In genomic region chr10:23815168-23815567, GRCm38 (mm10) we compare ENCODE assay signal across 8 mouse cellular contexts. TPM values are rescaled to one million over a fixed set of nuclear protein-coding genes. Genes with fewer than 3 reads are reported as not detected.
DNase-seq lines count a peak whose midpoint lies in the region; ATAC-seq and TF ChIP-seq lines count a peak whose summit lies in the region.

No protein-coding gene starts in this region.

- no peak overlapping the region for H3K4me2 ChIP-seq in heart, embryonic 11.5 days
- H3K4me2 ChIP-seq in forebrain, embryonic 11.5 days (ENCODE audit: low read depth, low read length, severe bottlenecking): no peak overlapping the region
- no peak overlapping the region for H3K4me2 ChIP-seq in hindbrain, embryonic 16.5 days (ENCODE audit: low read length)
- no peak overlapping the region for H3K4me2 ChIP-seq in midbrain, embryonic 14.5 days (ENCODE audit: low read length)

- peak; percentile 37 to 87 for DNase-seq in heart, adult 18-20 months
- peak; percentile 87 for DNase-seq in brain, embryonic 14.5 days (ENCODE audit: low read depth)
- peak; percentile 84 for DNase-seq in forebrain, embryonic 11.5 days (ENCODE audit: low spot score)
- DNase-seq in left cerebral cortex, adult 18-20 months (ENCODE audit: low spot score in 2 of 2): peak; percentile 68 to 84
- DNase-seq in midbrain, embryonic 14.5 days: peak; percentile 93
- DNase-seq in spleen, postnatal 10 days (ENCODE audit: low spot score in 2 of 2): peak; percentile 58 to 81

- no peak overlapping the region for H3K4me3 ChIP-seq in heart, embryonic 11.5 days (ENCODE audit: low read depth, low read length)
- H3K4me3 ChIP-seq in forebrain, embryonic 11.5 days (ENCODE audit: low read depth, low read length): no peak overlapping the region
- H3K4me3 ChIP-seq in hindbrain, embryonic 16.5 days (ENCODE audit: low read length): no peak overlapping the region
- H3K4me3 ChIP-seq in midbrain, embryonic 14.5 days (replicated peaks; ENCODE audit: low read depth, low read length): no peak overlapping the region

- no peak overlapping the region for H3K9ac ChIP-seq in heart, embryonic 11.5 days (ENCODE audit: low read depth, low read length)
- H3K9ac ChIP-seq in forebrain, embryonic 11.5 days (ENCODE audit: low read length): no peak overlapping the region
- no peak overlapping the region for H3K9ac ChIP-seq in hindbrain, embryonic 16.5 days (ENCODE audit: low read depth, low read length)
- H3K9ac ChIP-seq in midbrain, embryonic 14.5 days (replicated peaks; ENCODE audit: low read length): no peak overlapping the region

- H3K27ac ChIP-seq in heart, embryonic 11.5 days (ENCODE audit: low read depth, low read length): no peak overlapping the region
- H3K27ac ChIP-seq in forebrain, embryonic 11.5 days (ENCODE audit: low read depth, low read length): no peak overlapping the region
- no peak overlapping the region for H3K27ac ChIP-seq in hindbrain, embryonic 16.5 days (ENCODE audit: low read depth, low read length)
- H3K27ac ChIP-seq in midbrain, embryonic 14.5 days (replicated peaks; ENCODE audit: low read depth, low read length): no peak overlapping the region

- no peaks in the 10 kb centered on the region for H3K4me1 ChIP-seq in heart, embryonic 11.5 days (ENCODE audit: control insufficient read depth, insufficient read depth, low read length)
- H3K4me1 ChIP-seq in forebrain, embryonic 11.5 days (replicated peaks; ENCODE audit: control insufficient read depth, insufficient read depth, low read length): no peaks in the 10 kb centered on the region
- H3K4me1 ChIP-seq in hindbrain, embryonic 16.5 days (ENCODE audit: control insufficient read depth, insufficient read depth, low read depth, low read length): no peaks in the 10 kb centered on the region
- no peaks in the 10 kb centered on the region for H3K4me1 ChIP-seq in midbrain, embryonic 14.5 days (ENCODE audit: control insufficient read depth, insufficient read depth, low read length)

- H3K27me3 ChIP-seq in heart, embryonic 11.5 days (ENCODE audit: control insufficient read depth, insufficient read depth, low read length): no peaks in the 10 kb centered on the region
- H3K27me3 ChIP-seq in forebrain, embryonic 11.5 days (ENCODE audit: control insufficient read depth, insufficient read depth, low read length): no peaks in the 10 kb centered on the region
- no peaks in the 10 kb centered on the region for H3K27me3 ChIP-seq in hindbrain, embryonic 16.5 days (replicated peaks; ENCODE audit: control insufficient read depth, insufficient read depth, low read length)
- no peaks in the 10 kb centered on the region for H3K27me3 ChIP-seq in midbrain, embryonic 14.5 days (ENCODE audit: control insufficient read depth, insufficient read depth, low read length)

- TF ChIP-seq POLR2A in brain, embryonic 14.5 days (IDR thresholded peaks at IDR 0.05; ENCODE audit: borderline replicate concordance, extremely low read depth, insufficient read depth, insufficient read length, poor library complexity, severe bottlenecking): no peak

- 56% methylated on average over 1 of the region's 1 CpGs for WGBS in heart, embryonic 11.5 days (ENCODE audit: insufficient replicate concordance)
- 57% methylated on average over 1 of the region's 1 CpGs for WGBS in forebrain, embryonic 11.5 days
- WGBS in hindbrain, embryonic 16.5 days: 53% methylated on average over 1 of the region's 1 CpGs
- WGBS in midbrain, embryonic 14.5 days: 62% methylated on average over 1 of the region's 1 CpGs

- H3K9me3 ChIP-seq in heart, embryonic 11.5 days (replicated peaks; ENCODE audit: control insufficient read depth, low read length): no peaks in the 10 kb centered on the region
- no peaks in the 10 kb centered on the region for H3K9me3 ChIP-seq in forebrain, embryonic 11.5 days (ENCODE audit: control insufficient read depth, low read length)
- H3K9me3 ChIP-seq in hindbrain, embryonic 16.5 days (ENCODE audit: control insufficient read depth, low read length): no peaks in the 10 kb centered on the region
- H3K9me3 ChIP-seq in midbrain, embryonic 14.5 days (ENCODE audit: control insufficient read depth, low read length): no peaks in the 10 kb centered on the region

- no peak for ATAC-seq in heart, embryonic 11.5 days (replicated peaks; ENCODE audit: insufficient number of reproducible peaks, low FRiP score, low TSS enrichment)
- ATAC-seq in forebrain, embryonic 11.5 days (replicated peaks; ENCODE audit: low FRiP score): 0 out of 2 replicates have a peak, but pooled peaks have one; percentile 10
- ATAC-seq in hindbrain, embryonic 16.5 days: peak; percentile 70; the same call in 1 of the 2 replicates
- ATAC-seq in midbrain, embryonic 14.5 days (ENCODE audit: low FRiP score, low TSS enrichment): 0 out of 2 replicates have a peak, but pooled peaks have one; percentile 24

- H3K36me3 ChIP-seq in heart, embryonic 11.5 days (ENCODE audit: control insufficient read depth, insufficient read depth, low read length): no peaks in the 10 kb centered on the region
- no peaks in the 10 kb centered on the region for H3K36me3 ChIP-seq in forebrain, embryonic 11.5 days (ENCODE audit: control insufficient read depth, insufficient read depth, low read length)
- H3K36me3 ChIP-seq in hindbrain, embryonic 16.5 days (ENCODE audit: control insufficient read depth, insufficient read depth, low read length): 0 out of 2 replicates have a peak, but pooled peaks cover 6% of the 10 kb centered on the region
- peaks cover 27% of the 10 kb centered on the region for H3K36me3 ChIP-seq in midbrain, embryonic 14.5 days (ENCODE audit: control insufficient read depth, insufficient read depth, low read length)

- TF ChIP-seq CTCF in brain, embryonic 14.5 days (IDR thresholded peaks at IDR 0.05; ENCODE audit: borderline replicate concordance, extremely low read depth, insufficient read depth, insufficient read length): peak; percentile 73; the same call in 1 of the 2 replicates

RNA-seq across cellular contexts. Expression of gene Slc18b1, which starts 18.4 kb away (rescaled TPM):
- 1 to 10 TPM; 7.9 TPM for total RNA-seq in heart, adult 18-20 months (2021)
- polyA plus RNA-seq in heart, embryonic 11.5 days (2014; fragmentation: Nextera tagmentation; extraction: Ambion mirVana): 8.1 and 9.3 TPM in 2 replicates
- 25.7 and 28.3 TPM in 2 replicates for polyA plus RNA-seq in brain, embryonic 14.5 days (2012; rRNA removed)
- 15.9 and 20.9 TPM in 2 replicates for polyA plus RNA-seq in forebrain, embryonic 11.5 days (2014; fragmentation: Nextera tagmentation; extraction: Ambion mirVana)
- polyA plus RNA-seq in hindbrain, embryonic 16.5 days (2015; fragmentation: Nextera tagmentation; extraction: Ambion mirVana): 18.9 and 20.2 TPM in 2 replicates
- total RNA-seq in left cerebral cortex, adult 18-20 months (2021): 10 to 100 TPM; 27.6 to 28.8 TPM
- 16.4 and 21.2 TPM in 2 replicates for polyA plus RNA-seq in midbrain, embryonic 14.5 days (2014; fragmentation: Nextera tagmentation; extraction: Ambion mirVana)

RNA-seq across cellular contexts. Expression of gene Rps12, which starts 28.1 kb away (rescaled TPM):
- total RNA-seq in heart, adult 18-20 months (2021): 100 to 1,000 TPM; 227 to 240 TPM
- polyA plus RNA-seq in heart, embryonic 11.5 days (2014; fragmentation: Nextera tagmentation; extraction: Ambion mirVana): 114 TPM in 2 replicates
- polyA plus RNA-seq in brain, embryonic 14.5 days (2012; rRNA removed): 2,858 and 3,479 TPM in 2 replicates
- 130 and 155 TPM in 2 replicates for polyA plus RNA-seq in forebrain, embryonic 11.5 days (2014; fragmentation: Nextera tagmentation; extraction: Ambion mirVana)
- polyA plus RNA-seq in hindbrain, embryonic 16.5 days (2015; fragmentation: Nextera tagmentation; extraction: Ambion mirVana): 82.7 and 89.6 TPM in 2 replicates
- total RNA-seq in left cerebral cortex, adult 18-20 months (2021): 100 to 1,000 TPM; 216 to 218 TPM
- polyA plus RNA-seq in midbrain, embryonic 14.5 days (2014; fragmentation: Nextera tagmentation; extraction: Ambion mirVana): 119 and 123 TPM in 2 replicates

RNA-seq across cellular contexts. Expression of gene Vnn3, which starts 36.1 kb away (rescaled TPM):
- total RNA-seq in heart, adult 18-20 months (2021): under 1 TPM; 0.20 to 0.31 TPM
- not detected in 2 replicates for polyA plus RNA-seq in heart, embryonic 11.5 days (2014; fragmentation: Nextera tagmentation; extraction: Ambion mirVana)
- 0.04 and 0.10 TPM in 2 replicates for polyA plus RNA-seq in brain, embryonic 14.5 days (2012; rRNA removed)
- polyA plus RNA-seq in forebrain, embryonic 11.5 days (2014; fragmentation: Nextera tagmentation; extraction: Ambion mirVana): not detected in 2 replicates
- 0.14 TPM in 1 of 2 replicates, not detected in the other for polyA plus RNA-seq in hindbrain, embryonic 16.5 days (2015; fragmentation: Nextera tagmentation; extraction: Ambion mirVana)
- not detected for total RNA-seq in left cerebral cortex, adult 18-20 months (2021)
- polyA plus RNA-seq in midbrain, embryonic 14.5 days (2014; fragmentation: Nextera tagmentation; extraction: Ambion mirVana): not detected in 2 replicates

Comparison
In these comparisons a context has a peak if more than half of its experiments do, and no peak if none do; other contexts are left out.
1. RNA of gene Rps12, which starts 28.1 kb away (polyA plus RNA-seq): 2,858 to 3,479 TPM in brain, embryonic 14.5 days; 130 to 155 TPM in forebrain, embryonic 11.5 days, 119 to 123 TPM in midbrain, embryonic 14.5 days, 114 TPM in heart, embryonic 11.5 days and 82.7 to 89.6 TPM in hindbrain, embryonic 16.5 days; every median in the first group is over 10 times any median in the second.
2. Peak in every context shown above with its lines, with median percentiles within 50 percentile points of each other: DNase-seq.